Mouse (Mus musculus) thymus, adult 18-20 months (tissue): ENCODE results near the gene Hist2h2ac.
"Not testable (repeated sequence)": the region's sequence is repeated elsewhere in the genome, so short reads cannot be mapped to it uniquely, and the experiment has no call there.

Source experiments
- DNase-seq, 2 experiments: peaks; one replicate each; pipeline ENCODE4 v3.0.0; 2022; ENCODE audit warnings: mixed read lengths in 2 of 2

Hist2h2ac gene

DNA sequence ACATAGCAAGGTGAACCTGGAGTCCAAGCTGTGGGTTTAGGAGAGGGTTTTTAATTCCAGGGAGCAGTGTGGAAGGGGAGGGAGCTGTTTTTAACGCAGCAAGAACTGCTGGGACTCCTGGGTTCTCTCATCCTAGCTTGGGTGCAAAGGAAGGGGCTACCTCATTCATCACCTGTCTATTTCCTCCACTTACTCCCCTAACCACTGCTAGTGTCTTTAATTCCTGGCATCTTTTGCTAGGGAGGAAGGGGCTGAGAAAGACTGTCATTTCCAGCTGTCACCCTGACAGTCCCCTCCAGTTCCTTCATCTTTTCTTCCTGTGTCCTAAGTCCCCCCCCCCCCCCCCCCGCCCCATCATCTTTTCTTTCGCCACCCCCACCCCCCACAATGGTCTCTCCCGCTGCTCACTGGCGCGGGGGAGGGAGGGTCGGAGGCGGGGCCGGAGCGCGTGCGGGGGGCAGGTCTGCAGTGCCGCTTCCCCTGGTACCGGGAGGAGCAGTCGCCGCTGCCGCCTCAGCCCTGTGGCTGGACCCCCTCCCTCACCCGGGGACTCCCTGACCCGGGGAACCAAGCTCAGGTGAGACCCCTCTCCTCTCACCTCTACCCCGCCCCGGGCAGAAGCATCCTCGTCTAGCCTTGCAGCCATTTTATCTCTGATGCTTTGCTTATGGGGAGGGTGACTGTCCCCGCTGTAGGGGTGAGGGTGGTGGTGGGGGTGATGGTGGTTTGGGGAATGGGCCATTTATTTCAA, 39.8 kb downstream of the Hist2h2ac start, which contains the start of gene Sv2a:
Sv2a (plus strand) TSS at position 425 of the 751 bp plus-strand sequence.
- no peak for DNase-seq

DNA sequence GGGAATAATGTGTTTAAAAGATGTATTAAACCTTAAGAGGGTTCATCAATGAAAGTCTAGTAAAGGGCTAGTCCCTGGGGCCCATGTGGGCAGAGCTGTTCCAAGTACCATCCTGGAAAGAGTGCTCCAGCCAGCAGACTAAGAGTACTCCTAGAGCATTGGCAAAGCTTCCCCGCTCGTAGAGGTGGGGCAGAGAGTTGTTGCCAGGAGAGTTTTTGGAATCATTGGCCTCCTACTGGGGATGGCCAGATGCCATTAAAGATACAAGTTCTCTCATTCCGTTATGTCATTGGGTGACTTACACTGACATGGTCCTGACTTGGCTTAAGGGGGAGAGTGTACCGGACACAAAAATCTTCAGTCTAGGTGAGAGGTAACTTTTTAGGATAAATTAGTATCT, 41.1 kb downstream of the Hist2h2ac start:
- DNase-seq: no peak

DNA sequence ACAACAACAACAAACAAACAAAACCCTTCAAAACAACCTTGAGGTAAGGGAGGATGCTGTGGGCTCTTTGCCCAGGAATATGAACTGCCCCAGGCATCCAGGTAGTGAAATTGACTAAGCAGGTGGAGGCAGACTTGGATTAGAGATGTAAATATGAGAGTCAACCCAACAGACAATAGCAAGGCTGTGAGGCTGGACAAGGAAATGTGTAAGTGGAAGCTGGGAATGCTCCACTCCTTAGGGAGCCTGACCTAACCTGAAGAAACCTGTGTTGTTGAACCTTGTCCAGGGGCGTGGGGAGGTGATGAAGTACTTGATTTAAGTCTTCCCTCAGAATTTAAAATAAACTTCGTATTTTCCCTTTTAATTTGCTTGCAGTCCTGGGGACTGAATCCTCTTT, 41.8 kb downstream of the Hist2h2ac start:
- no peak for DNase-seq

DNA sequence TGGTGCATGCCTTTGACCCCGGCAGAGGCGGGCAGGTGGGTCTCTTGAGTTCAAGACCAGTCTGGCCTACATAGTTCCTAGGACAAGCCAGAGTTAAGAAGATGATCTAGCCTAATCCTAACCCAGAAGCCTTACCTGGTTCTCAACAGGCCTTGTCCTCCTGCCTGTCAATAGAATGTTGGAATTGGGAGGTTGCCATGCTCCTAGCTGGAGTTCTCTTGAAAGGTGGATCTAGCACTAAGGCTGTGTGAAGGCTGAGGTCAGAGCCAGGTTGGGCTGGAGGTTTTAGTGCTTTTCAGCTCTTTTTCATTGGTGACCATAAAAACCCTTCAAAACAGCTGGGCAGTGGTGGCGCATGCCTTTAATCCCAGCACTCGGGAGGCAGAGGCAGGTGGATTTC, 42.3 kb downstream of the Hist2h2ac start:
- no peak for DNase-seq

DNA sequence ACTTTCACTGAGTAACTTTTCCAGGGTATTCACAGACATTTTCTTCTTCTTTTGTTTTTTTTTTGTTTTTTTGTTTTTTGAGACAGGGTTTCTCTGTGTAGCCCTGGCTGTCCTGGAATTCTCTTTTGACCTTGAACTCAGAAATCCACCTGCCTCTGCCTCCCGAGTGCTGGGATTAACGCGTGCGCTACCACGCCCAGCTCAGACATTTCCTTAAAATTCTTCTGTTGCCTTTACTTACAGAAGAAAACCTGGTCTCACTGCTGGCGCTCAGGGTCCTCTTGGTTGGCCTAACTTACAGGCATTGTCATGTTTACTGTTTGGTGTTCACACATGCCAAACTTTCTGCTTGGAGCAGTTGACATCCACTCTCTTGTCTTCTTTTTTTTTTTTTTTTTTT, 45.4 kb downstream of the Hist2h2ac start:
- DNase-seq: no peak

DNA sequence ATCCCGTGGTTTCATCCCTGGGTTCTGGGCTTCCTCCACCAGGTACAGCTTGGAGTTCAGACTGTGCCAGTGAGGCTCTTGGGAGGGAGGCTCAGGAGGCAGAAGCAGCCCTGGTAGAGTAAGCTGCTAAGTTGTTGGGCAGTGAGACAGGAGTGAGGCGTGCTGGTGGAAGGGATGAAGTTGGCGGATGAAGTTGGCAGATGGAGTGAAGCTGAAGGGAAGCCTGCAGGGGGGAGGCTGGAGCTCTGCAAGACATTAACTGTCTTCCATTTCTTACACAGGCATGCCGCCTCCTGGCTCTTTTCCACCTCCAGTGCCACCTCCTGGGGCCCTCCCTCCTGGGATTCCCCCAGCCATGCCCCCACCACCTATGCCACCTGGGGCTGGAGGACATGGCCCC, 46.6 kb downstream of the Hist2h2ac start:
- not testable (repeated sequence) for DNase-seq

DNA sequence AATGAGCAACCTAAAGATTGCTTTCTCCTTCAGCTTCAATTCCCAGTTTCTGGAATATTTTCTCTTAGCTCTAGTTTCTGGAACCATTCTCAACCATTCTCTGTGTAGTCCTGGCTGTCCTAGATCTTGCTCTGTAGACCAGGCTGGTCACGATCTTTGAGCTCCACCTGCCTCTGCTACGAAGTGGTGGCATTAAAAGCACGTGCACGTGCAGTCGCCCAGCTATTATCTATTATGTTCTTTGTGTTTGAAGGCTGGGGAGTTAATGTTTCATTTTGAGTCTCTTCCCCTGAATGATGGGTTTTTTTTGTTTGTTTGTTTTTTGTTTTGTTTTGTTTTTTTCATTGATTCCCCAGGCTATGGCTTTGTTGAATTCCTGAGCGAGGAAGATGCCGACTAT, 47.5 kb downstream of the Hist2h2ac start:
- no peak for DNase-seq

DNA sequence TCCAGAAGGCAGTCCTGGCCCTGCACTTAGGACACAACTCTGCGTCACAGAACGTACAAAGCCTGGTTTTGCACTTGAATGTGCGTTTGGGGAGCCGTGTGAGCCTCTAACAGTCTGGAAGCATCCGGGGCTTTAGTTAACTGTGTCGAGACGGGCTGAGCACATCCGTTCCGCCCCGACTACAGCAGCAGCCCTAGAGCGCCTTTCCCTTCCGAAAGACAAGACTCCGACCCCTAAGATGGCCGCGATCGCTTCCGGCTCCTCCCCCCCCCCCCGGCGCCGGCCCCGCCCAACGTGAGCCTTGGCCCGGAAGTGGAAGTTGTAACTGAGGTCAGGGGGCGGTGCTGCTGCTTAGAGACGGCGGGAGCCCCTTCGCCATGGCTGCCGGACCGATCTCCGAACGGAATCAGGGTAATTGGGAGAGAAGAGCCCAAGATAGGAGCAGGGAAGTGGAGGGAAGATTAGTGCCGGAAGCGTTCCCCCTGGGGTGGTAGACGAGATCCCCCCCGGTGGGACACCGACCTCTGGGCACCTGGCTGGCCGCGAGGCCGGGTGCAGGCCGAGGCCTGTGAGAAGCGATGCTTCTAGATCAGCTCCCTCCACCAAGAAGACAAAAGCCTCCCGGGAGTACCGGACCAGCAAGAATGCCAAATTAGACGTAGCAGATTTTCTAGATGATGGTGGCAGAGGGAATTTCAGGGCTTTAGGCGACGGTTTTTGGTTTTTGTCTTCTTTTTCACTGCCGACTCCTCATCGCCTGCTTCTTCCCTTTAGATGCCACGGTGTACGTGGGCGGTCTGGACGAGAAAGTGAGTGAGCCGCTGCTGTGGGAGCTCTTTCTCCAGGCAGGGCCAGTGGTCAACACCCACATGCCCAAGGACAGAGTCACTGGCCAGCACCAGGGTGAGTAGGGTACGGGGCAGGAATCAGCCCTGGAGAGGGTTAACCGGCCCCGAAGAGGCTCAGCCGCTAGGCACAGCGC, 48.2 kb downstream of the Hist2h2ac start, which contains the start of gene Sf3b4:
Sf3b4 (plus strand) TSS at position 136 of the 982 bp plus-strand sequence.
- peak; percentile 77 to 87 for DNase-seq

DNA sequence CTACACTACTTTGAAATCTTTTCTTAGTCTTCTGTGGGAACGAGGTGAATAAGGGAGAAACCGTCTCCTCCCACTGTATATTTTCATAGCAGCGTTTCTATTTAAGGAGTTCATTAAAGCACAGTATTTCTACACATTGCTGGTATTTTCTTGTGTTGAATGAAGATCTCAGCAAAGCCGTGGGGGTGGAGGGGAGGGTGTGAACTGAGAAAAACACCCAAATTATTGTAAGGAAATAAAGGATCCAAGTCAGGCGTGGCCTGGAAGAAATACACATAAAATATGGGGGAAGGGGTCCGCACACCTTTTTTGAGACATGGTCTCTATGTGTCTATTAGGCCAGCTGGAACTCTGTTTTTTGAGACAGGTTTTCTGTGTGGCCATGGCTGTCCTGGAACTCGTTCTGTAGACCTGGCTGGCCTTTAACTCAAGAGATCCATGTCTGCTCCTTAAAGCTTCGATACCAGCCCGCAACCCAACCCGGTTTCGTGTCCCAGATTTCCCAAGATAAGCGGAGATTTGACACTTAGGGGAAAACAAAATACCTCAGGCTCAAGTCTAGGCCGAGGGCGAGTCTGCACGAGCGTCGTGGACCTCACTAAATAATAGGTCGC, 49.0 kb downstream of the Hist2h2ac start:
- no peak for DNase-seq

DNA sequence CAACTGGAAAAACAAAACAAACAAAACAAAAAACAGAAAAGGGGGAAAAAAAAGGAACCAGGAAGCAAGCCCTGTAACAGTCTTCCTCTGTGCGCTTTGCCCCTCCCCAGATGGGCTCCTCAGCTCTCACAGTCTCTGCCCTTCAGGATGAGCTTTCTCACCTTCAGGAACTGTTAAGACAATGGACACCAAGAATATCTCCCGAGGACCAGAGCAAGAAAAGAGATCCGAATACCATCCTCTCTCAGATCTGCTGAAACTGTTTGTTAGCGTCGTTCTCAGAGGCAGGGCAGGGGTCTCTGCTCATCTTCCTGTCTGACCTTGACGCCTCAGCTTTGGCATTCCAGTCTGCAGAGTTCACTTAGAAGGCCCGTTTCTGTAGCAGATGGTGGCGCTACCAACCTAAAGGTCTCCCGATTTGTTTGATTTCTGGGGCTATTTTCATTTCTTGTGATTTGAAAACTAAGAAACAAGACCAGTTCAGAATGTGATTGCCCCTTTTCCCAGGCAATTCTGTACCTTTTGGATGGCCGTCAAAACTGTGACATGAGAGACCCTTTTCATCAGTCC, 49.6 kb downstream of the Hist2h2ac start:
- no peak for DNase-seq
